Mouse (Mus musculus): Measurements from ENCODE around the gene Naa25.

Gene Naa25

DNA sequence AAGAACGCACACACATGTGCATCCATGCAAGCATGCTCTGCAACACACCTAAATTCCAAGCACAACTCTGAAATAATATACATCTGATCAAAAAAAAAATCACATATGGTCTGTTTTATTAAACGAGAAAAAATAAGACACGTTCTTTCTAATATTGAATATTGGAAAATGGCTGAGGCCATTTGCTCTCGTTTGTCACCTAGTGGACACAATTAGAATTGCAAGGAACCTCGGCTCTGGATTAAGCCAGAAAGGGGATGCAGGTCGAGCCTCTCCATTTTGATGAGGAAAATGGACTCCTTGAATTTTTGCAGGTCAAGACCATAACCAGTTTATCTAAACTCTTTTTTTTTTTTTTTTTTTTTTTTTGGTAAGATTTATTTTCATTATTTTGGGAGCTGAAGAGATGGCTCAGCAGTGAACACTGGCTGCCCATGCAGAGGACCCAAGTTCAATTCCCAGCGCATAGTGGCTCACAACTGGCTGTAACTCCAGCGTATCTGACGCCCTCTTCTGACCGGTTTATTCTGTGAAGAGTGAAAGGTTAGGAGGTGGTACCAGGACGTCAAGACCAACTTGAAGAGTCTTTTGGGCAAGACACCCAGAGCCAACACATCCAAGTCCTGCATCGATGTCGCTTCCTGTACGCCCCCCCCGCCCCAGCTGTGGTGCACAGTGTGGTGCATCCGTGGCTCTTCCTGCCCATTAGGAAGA, 4.9 kb upstream of the Naa25 start:
- peak; percentile 77 for DNase-seq (ENCODE audit: low read depth, low spot score)

DNA sequence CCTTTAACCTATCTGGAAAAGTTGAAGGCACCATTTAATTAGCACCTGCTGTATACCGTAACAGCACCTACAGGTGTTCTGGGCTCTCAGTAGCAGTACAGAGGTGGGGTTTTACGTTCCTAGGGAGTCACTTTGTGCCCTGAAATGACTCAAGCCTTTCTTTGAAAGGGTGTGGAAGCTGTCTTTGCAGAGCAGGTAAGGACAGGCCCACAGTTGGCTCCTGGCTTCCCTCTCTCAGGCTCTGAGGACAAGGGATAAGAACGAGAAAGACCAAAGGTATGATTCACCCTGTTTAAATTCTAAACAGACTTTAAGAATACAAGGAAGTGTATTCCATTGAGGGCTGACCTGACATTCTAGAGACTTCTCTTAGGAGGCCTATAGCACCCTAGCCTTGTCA, 4.3 kb upstream of the Naa25 start:
- DNase-seq (ENCODE audit: low read depth, low spot score), result no peak

DNA sequence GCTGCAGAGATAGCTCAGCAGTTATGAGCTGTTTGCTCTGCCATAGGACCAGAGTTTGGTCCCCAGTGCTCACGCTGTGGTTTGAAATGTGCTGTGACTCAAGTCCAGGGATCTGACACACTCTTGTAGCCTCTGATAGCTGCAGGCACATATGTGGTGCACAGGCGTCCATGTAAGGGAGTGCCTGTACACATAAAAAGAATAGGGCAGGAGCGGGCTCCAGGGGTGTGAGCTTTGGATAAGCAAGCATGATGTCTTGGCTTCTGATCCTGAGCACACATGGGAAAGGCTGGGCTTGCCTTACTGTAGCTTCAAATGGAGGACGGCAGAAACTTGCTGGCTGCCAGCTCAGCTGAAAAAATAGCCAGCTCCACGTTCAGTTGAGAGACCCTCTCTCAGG, 2.1 kb upstream of the Naa25 start:
- no peak for DNase-seq (ENCODE audit: low read depth, low spot score)

DNA sequence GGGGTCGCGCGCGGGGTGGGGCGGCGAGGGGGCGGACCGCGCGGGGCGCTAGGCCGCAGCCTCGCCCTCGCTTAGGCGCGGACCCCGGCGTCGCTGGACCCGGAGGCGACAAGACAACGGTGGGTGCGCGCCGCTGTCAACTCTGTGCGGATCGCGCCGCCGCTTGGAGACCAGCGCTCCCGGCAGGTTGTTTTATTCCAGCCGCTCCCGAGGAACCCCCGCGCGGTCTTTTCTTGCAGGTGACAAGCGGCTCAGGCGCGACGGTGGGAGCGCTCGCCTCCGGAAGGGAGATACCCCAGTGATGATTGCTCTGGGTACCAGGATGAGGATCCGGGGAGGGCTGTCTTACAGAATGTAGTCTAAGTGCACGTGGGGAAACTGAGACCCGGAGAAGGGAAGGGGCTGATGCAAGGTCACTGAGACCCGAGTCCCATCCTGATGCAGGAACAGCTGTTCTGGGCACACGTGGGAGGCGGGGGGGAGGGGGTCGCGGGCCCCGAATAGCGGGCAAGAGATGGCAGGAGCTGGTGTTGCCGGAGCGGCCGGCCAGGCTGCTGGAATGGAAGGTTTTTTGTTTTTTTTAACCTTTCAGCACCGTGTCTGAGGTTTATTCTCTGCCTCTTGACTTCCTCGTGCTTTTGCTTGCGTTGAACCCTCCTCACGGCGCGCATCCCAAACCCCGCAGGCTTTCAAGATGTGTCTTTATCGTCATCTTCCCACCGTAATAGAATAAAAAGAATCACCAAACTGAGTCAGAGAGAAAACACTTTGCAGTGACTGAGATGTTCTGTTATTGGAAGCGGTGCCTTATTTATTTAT, 619 bp downstream of the Naa25 start:
- DNase-seq (ENCODE audit: low read depth, low spot score), result peak; percentile 59

DNA sequence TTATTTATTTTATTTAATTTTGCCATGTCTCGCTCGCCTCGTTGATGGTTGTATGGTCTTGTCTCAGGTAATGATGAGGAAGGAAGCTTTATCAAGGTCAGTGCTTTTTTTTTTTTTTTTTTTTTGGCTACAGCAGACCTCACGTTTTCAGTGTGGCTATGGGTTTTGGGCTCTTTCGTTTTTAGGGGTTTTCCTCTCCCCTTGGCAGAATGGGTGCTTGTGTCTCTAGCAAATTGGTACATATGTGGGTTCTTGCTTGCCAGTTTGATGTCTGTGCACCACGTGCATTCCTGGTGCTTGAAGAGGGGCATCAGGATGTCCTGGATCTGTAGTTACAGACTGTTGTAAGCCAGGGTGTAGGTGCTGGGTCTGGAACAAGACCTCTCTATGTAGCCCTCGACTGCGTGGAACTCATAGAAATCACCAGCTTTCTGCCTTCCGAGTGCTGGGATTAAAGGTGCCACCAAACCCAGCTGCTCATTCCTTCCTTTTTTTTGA, 1.3 kb downstream of the Naa25 start:
- DNase-seq (ENCODE audit: low read depth, low spot score), result no peak

DNA sequence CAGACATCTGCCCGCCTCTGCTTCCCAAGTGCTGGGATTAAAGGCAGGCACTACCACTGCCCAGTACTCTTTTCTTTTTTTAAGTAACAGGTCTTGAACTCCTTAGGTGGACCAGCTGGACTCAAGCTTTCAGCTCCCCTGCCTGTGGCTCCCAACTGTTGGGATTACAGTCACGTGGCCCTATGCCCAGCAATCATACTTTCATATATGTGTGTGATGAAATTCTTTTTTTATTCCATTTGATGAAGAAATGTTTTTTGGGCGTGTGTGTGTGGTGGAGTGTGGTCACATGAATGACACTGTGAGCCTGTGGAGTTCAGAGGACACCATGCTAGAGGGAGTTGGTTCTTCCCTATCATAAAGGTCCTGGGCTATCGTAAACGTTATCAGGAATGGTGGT, 1.8 kb downstream of the Naa25 start:
- no peak for DNase-seq (ENCODE audit: low read depth, low spot score)

DNA sequence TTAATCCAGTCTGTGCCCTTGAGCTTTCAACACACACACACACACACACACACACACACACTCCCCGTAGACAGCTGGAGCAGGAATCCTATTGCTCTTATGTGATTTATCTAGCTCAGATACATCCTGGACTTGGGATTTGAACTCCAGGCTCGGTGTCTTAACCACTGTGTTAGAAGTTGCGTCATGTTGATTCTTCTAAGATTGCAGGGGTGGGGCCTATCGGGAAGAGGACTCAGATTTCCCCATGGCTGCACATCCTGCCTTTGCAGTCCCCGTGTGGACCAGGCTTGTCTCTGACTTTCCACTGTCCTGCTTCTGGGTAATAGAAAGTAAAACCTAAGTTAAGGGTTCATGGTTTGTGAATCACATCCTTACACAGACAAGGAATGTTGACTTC, 2.3 kb downstream of the Naa25 start:
- no peak for DNase-seq (ENCODE audit: low read depth, low spot score)

DNA sequence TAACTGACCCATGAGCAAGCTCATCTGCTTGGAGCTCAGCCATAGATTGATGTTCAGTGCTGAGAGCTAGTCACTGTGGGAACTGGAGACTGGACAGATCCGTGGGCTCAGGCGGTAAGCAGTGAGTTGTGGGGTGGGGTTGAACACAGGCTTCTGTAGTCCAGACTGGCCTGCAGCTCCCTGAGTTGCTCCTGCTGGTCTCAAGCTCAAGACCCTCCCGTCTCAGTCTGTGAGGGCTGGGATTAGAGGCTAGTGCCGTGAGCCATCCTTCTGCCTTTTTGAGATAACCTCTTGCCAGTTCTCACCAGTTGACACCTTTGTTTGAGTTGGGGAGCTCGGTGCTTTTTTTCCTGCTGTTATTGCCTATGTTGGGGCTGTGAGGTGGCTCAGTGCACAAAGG, 3.1 kb downstream of the Naa25 start:
- no peak for DNase-seq (ENCODE audit: low read depth, low spot score)

DNA sequence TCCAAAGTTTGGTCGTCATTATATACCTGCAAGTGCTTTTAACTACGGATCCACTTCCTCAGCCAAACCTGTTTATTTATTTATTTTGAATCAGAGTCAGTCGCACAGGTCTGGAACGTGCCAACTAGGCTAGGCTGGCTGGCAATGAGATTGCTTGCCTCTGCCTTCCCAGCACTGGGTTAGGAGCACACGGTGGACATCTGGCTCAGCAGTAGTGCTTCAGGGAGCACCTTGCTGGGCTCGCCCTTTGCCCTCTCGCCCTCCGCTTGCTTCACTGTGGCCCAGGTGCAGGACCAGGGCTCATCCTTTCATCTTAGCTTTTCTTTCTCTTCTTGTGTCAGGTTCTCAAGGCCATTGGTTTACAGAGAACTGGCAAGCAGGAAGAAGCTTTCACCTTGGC, 10.1 kb downstream of the Naa25 start:
- no peak for DNase-seq (ENCODE audit: low read depth, low spot score)

DNA sequence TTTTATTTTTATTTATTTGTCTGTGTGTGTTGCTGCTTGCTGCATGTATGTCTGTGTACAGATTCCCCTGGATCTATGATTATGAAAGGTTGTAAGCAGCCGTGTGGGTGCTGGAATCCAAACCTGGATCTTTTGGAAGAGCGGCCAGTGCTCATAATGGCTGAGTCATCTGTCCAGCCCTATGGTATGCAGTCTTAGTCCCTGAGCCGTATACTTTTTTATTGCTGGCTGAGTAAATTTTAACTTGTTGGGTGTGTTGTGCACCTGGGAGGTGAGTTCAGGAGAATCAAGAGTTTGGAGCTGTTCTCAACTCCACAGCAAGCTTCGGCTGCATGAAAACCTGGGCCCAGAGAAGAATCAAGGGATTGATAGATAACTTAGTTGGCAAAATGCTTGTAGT, 13.2 kb downstream of the Naa25 start:
- DNase-seq (ENCODE audit: low read depth, low spot score), result no peak

DNA sequence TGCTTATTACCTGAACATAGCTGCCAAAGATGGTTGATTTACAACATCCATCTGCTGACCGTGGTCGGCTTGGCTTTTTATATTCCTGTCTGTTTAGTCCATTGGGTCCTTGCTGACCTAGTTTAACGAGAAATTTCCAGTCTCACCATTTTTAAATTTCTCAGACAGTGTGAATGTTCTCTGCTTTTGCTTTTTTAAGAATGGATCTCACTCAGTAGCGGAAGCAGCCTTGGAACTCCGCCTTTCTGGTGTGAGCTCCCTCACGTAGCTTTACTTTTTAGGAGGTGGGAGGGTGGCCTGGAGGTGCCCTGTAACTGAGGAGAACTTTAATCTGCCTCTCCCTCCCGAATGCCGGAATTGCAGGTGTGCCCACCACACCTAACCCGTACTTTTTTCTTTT, 23.0 kb downstream of the Naa25 start:
- DNase-seq (ENCODE audit: low read depth, low spot score), result no peak

DNA sequence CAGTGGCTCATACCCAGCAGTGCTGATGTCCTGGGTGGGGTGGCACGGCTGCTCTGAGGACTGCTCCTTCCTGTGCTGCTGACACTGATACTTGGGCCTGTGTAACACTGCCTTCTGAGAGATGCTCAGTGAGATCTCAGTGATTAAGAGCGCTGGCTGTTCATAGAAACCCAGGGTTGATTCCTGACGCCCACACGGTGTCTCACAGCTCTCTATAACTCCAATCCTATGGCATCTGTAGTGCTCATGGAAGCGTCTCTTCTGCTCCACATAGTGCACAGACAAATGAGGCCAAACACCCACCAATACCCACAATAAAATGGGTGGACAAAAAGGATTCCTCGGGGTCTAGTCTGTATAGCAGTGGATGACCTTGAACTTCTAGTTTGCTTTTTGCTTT, 25.1 kb downstream of the Naa25 start:
- no peak for DNase-seq (ENCODE audit: low read depth, low spot score)

DNA sequence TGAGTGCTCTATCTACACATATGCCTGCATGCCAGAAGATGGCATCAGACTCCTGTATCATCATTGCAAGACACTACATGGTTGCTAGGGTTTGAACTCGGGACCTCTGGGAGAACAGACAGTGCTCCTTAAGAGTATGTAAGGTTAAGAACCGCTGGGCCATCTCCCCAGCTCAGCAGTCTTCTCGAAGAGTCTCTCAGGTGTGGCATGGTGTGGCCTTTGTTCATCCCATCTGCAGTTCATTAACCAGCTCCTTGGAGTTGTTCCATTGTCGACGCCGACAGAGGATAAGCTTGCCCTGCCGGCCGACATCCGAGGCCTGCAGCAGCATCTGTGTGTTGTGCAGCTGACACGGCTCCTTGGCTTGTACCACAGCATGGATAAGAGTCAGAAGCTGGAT, 25.6 kb downstream of the Naa25 start:
- no peak for DNase-seq (ENCODE audit: low read depth, low spot score)

DNA sequence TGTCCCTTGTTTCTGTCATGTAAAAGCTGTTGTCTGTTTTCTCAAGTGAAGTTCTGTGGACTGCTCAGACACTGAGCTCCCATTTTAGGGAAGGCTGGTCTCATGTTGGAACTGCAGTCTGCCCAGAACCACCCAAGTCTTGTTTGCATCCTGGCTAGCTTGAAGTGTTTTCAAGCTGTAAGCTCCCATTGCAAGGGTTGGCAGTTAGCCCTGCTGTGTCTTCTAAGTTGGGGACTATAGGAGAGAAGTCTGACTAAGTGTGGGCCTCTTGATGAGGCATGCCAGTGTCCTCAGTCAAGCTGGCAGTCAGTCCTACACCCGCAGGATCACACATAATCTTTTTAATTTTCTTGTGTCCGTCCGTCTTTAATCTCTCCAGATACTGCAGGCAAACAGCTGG, 31.2 kb downstream of the Naa25 start:
- DNase-seq (ENCODE audit: low read depth, low spot score), result no peak

DNA sequence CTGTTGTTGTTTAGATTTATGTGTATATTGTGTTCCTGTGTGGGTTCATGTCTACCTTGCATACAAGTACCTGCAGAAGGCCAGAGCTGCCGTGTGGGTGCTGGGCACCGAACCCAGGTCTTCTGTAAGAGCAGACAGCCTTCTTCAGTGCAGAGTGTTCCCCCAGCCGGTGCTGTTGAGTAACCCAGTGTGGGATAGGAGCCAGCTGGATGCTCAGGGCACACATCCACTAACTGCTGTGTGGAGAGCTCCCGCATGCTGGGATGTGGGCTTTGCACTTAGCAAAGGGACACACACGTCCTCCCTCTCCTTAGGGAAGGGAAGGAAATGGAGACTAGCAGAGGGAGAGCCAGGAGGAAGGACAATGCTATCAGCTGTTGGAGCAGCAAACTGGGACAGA, 40.4 kb downstream of the Naa25 start:
- no peak for DNase-seq (ENCODE audit: low read depth, low spot score)

DNA sequence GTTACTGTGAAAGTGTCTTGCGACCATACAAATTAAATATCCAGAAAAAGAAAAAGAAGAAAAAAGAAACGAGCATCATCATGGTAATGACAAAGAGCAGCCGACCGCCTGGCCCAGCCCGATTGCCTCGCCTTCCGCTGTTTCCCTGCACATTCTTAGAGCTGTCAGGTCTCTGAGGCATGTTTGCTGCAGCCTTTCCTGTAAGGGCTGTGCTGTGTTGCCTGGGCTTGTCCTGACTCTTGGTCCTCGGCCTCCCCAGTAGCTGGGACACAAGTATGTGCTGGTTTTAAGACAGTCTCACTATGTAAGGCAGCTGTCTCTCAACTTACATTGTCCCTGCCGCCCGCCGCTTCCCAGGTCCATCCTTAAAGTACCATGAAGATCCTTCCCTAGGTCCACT, 41.0 kb downstream of the Naa25 start:
- DNase-seq (ENCODE audit: low read depth, low spot score), result no peak

DNA sequence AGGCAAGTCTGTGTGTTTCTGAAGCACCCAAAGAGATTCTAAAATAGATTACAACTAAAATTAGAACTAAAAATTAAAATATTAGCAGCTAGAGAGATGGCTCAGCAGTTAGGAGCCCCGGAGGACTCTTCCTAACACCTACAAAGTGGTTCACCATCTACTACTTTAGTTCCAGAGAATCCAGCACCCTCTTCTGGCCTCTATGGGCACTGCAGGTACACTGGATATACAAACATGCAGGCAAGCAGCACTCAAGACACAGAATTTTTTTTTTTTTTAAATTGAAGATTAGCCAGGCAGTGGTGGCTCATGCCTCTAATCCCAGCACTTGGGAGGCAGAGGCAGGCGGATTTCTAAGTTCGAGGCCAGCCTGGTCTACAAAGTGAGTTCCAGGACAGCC, 45.8 kb downstream of the Naa25 start:
- DNase-seq (ENCODE audit: low read depth, low spot score), result peak; percentile 77

DNA sequence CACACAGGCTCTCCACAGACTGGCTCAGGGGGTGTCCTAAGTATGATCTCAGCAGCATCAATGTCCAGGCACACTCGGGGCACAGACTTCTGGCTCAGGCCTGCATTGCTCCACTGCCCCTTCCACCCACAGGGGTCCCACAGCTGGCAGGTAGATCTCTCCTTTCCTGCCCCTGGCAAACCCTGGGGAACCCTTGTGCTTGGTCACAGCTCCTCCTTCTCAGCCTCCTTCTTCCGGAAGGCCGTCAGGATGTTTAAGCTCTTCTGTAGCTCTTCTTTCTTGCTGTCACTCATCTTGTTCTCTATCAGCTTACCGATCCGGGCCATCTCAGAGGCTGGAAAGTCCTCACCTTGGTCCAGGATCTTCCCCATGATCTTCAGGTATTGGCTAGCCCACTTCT, 47.1 kb downstream of the Naa25 start:
- DNase-seq (ENCODE audit: low read depth, low spot score), result no peak

DNA sequence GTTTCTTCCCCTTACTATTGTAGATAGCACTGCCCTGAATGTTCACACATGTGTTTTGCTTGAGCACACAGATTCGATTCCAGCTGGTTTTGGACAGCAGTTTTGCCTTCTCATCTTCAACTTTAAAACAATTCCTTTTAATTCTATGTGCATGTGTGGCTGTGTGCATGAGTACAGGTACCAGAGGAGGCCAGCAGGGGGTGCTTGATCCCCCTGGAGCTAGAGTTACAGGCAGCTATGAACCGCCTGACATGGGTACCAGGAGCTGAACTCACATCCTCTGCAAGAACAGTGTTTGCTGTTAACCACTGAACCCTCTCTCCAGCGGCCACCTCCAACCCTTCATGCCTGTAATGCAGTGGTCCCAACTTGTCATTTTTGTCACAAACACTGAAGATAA, 50.7 kb downstream of the Naa25 start:
- DNase-seq (ENCODE audit: low read depth, low spot score), result peak; percentile 69

DNA sequence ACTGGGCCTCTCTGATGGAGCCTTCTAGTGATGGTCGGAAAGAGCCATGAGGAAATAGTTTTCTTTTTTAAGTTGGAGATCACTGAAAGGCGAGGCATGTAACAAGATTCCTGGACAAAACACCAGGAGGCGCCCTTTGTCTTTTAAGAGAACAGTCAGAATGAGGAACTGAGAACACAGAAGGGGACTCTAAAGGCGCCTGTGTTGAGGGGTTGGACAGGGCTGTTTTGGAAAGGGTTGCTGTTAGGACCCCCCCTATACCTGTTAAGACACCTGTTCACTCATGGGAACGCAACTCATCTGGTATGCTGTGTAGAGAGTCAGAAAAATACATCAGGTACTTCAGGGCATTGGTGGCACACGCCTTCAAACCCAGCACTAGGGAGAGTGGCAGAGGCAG, 52.2 kb downstream of the Naa25 start:
- DNase-seq (ENCODE audit: low read depth, low spot score), result peak; percentile 76

DNA sequence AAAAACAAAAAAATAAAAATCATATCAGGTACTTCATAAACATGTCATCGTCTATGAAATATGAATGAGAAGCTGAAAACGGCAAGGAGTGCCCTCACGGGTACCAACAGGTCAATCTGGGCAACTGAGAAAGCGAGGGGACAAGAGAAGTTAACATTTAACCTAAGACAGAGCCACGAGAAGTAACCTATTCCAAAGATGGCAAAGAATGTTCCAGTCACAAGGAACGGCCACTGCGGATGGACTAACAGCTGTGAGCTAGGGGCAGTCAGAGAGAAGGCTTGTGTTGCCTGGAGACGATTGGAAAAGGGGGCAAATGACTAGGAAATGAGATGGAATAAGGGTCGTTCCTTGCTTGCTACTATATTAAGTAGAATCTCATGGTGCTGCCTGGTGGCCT, 52.7 kb downstream of the Naa25 start:
- no peak for DNase-seq (ENCODE audit: low read depth, low spot score)

DNA sequence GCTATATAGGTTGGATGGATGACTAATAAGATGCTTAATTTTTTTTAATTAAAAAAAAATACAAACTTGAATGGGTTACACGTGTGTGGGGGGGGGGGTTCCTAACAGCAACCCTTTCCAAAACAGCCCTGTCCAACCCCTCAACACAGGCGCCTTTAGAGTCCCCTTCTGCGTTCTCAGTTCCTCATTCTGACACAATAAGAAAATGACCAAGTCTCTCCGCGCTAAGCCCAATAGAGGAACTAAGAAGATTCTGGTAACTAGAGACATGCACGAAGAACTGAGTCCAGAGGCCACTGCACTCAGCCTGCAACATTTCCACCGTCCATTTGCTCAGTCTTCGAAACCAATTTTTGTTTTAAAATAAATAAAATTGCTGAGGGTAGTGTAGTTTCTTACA, 53.5 kb downstream of the Naa25 start:
- no peak for DNase-seq (ENCODE audit: low read depth, low spot score)

DNA sequence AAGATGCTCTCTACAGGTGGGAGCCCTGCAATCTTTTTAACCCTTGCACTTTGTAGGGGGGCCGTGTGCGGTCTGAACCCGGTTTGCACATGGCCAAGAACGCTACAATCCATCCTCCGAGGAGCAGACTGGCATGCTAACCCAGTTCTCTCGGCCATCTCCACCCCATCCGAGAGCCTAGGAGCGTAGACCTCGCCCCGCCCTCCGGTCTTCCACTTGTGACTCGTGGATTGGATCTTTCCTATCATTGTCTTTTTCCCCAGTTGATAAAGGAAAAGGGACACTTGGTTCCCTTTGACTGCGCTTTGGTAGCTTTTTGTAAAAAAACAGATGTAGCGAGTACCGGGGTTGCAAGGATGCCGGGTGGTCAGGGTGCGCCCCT, 53.9 kb downstream of the Naa25 start, which contains the start of gene Tmem116:
Tmem116 (plus strand) TSS at position 250 of the 382 bp plus-strand sequence.
- peak; percentile 44 for DNase-seq (ENCODE audit: low read depth, low spot score)

Measured in ES-CJ7 (cell line).